Mouse (Mus musculus) brain, embryonic 14.5 days (tissue): ENCODE measurements around the gene Micu1.

Experiments
- CTCF ChIP-seq: fragments of 200-500 bp; IDR thresholded peaks from 2 replicates; pipeline ENCODE4 v1.5.1; 2012; ENCODE audit warnings: inconsistent platforms, mild to moderate bottlenecking, moderate library complexity, borderline replicate concordance; ENCODE audit not compliant: insufficient read depth, insufficient read length; ENCODE audit errors: extremely low read depth
- POLR2A ChIP-seq: fragments of 200-500 bp; IDR thresholded peaks from 2 replicates; pipeline ENCODE4 v1.6.1; 2012; ENCODE audit warnings: mild to moderate bottlenecking, inconsistent platforms, borderline replicate concordance; ENCODE audit not compliant: poor library complexity, insufficient read depth, insufficient read length, severe bottlenecking; ENCODE audit errors: extremely low read depth

DNA sequence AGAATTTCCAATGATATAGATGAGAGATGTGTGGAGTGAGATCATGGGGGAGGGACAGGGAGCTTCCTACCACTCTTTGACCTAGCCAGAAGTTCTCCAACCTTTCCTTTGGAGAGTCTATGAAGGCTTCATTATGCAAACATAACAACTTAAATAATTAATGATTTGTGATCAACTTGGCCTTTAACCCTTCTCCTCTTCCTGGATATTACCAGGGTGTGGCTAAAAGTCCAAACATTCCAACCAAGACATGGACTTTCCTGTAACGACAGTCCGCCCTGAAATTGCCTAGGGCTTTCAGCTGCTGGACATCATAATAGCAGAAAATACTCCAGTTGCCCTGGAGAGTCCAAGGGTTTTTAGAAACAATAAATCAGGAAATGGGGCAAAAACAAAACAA lies 23.1 kb upstream of the Micu1 start:
- no peak for TF ChIP-seq POLR2A
- no peak for TF ChIP-seq CTCF
